Mouse (Mus musculus): ENCODE measurements around the gene Gpsm1.
A peak's percentile ranks its signal among the peaks of the same experiment; 100 is the strongest.

DNA sequence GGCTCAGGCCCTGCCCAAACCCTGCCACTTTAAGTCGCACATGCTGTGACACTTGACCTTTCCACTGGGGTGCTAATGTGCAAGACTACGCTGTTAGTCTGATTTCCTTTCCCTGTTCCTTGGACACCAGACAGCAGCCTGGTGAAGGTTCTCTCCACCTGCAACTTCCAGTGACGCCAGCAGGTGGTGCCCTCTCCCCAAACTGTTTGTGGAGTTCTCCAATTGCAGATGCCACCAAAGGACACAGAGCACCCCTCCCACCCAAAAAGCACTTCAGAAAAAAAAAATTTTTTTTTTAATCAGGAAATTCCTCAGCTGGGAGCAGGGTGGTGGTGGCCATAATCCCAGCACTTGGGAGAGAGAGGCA lies 14.5 kb upstream of the Gpsm1 start:
- TF ChIP-seq CTCF (IDR thresholded peaks at IDR 0.05) (peak; percentile 92), EP300 (IDR thresholded peaks at IDR 0.05) (no peak)
